Mouse (Mus musculus) heart, postnatal 4 days (tissue): Measurements from ENCODE around the gene Samhd1. TPM values are rescaled to one million over a fixed set of nuclear protein-coding genes. Genes with fewer than 3 reads are reported as not detected.
"Not testable (repeated sequence)": the region's sequence is repeated elsewhere in the genome, so short reads cannot be mapped to it uniquely, and the experiment has no call there.

Source experiments
- DNase-seq: peaks from one replicate; pipeline ENCODE4 v3.0.0; 2021
- total RNA-seq, 2 experiments: library from RNA; stranded (reverse); gene quantifications; 2 replicates each; pipeline ENCODE4 v1.2.3; 2021

Samhd1 gene
- total RNA-seq = 10 to 100 TPM; 21.8 to 22.9 TPM

- peak; percentile 95 for DNase-seq
Observed at GRCm38 (mm10) chr2:157135014-157135413, at the start of gene Samhd1. Gene Samhd1 (minus strand): TSS chr2:157135265.

DNA sequence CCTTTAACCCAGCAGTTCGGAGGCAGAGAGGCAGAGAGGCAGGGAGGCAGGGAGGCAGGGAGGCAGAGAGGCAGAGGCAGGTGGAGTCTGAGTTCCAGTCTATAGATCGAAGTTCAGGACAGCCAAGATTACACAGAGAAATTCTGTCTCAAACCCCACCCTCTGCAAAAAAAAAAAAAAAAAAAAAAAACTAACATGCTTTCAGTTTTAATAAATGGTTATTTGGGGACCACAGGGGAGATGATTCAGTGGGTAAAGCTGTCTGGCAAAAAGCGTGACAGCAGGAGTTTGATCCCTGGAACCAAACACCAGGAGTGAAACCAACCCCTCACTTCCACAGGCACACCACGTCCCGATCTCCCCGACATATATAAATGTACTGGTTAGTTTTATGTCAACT is 43.1 kb upstream of the Samhd1 start:
- no peak for DNase-seq

DNA sequence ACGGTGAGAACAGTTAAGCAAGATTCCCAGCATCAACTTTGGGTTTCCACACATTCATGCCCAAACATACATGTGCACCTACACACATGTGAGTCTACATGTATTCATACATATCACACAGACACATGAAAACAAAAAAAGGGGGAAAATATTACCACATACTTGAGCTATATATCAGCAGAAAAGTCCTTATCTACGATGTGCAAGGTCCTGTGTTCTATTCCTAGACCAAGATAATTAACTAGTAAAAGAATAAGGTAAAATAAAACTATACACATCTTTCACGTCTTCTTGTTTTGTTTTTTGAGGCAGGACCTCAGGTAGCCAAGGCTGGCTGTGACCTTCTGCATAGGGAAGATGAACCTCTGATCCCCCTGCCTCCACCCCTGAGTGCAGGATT is 41.2 kb upstream of the Samhd1 start:
- no peak for DNase-seq

GRCm38 (mm10) chr2:157174416-157174815 is 39.4 kb upstream of the Samhd1 start:
- DNase-seq = no peak

- DNase-seq = no peak
Observed at GRCm38 (mm10) chr2:157173555-157173954, 38.5 kb upstream of the Samhd1 start.

- DNase-seq = no peak
Observed at GRCm38 (mm10) chr2:157172984-157173383, 37.9 kb upstream of the Samhd1 start.

DNA sequence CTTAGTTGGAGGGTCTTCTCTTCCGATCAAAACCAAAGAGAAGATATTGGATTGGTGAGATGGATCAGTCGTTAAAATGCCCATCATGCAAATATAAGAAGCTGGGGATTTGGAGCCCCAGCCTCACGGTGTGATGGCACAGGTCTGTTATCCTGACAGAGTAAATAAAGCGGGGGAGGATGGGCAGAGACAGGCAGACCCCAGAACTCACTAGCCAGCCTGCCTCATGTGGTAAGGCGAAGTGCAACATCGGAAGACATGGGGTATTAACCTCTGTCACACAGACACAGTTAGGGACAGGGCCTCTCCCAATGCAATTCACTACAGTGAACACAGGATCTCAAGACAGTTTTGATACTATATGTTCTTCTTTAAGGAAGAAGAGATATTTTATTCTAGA is 35.6 kb upstream of the Samhd1 start:
- DNase-seq = no peak

DNA sequence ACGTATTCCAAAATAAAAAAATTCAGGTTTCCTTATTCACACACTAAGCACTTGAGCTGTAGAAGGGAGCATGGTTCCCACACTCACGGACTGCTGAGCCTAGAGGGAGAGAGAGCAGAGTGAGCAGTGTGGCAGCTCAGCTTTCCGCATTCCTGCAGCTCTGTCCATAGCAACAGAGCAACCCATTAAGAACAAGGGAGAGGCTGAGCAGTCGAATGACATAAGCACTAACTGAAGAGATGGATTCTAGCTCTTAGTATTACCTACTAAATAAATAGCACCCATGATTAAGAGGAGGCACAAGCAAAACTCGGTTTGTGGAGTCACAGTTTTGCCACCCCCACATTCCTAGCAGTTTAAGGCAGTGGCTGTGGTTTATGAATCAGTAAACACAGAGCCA is 35.1 kb upstream of the Samhd1 start:
- DNase-seq = no peak

GRCm38 (mm10) chr2:157166371-157167080 is 31.5 kb upstream of the Samhd1 start:
- DNase-seq = no peak

GRCm38 (mm10) chr2:157165312-157166224 is 30.5 kb upstream of the Samhd1 start:
- DNase-seq = not testable (repeated sequence)

- no peak for DNase-seq
Observed at GRCm38 (mm10) chr2:157164101-157164500, 29.0 kb upstream of the Samhd1 start.

DNA sequence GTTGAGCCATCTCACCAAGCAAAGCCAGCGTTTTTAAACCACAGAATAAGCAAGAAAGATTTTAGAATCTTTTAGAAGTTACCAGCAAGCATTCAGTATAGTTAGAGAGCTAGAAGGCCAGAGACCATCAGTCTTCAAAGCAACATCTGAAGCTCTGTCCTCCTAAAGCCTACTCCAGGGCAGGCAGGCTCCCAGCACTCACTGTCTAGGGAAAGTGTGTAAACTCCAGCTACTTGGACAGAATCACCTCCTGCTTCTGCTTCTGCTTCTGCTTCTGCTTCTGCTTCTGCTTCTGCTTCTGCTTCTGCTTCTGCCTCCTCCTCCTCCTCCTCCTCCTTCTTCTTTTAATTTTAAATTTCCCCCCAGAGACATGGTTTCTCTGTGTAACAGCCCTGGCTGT is 21.0 kb upstream of the Samhd1 start:
- no peak for DNase-seq

DNA sequence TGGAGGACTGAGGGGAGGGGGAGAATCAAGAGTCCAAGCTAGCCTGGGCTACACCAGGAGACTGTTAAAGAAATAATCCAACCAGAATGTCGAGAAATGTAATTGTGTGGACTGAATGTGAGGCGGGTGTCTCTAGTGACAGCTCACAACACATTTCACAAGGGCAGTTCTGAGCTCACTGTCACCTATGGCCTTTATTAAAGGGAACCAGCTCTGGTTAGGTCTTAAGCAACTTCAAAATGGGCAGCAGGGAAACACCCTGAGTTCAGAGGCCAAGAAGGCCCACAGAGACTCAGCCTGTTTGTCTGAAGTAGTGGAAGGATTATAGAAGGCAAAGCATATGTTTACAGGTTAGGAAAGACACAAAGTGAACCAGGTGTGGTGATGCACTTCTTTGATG is 18.2 kb upstream of the Samhd1 start:
- DNase-seq = no peak

DNA sequence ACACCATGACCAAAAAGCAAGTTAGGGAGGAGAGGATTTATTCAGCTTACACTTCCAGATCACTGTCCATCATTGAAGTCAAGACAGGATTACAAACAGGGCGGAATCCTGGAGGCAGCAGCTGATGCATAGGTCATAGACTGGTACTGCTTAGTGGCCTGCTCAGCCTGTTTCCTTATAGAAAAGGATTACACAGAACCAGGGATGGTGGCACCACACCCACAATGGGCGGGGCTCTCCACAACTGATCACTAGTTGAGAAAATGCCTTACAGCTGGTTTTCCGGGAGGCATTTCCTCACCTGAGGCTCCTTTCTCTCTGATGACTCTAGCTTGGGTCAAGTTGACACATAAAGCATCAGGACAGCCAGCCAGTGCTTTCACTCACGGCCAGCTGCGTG is 13.4 kb upstream of the Samhd1 start:
- no peak for DNase-seq

- DNase-seq = no peak
Observed at GRCm38 (mm10) chr2:157147397-157148020, 12.4 kb upstream of the Samhd1 start.

GRCm38 (mm10) chr2:157145173-157145572 is 10.1 kb upstream of the Samhd1 start:
- DNase-seq = no peak

- no peak for DNase-seq
Observed at GRCm38 (mm10) chr2:157144132-157144531, 9.1 kb upstream of the Samhd1 start.

DNA sequence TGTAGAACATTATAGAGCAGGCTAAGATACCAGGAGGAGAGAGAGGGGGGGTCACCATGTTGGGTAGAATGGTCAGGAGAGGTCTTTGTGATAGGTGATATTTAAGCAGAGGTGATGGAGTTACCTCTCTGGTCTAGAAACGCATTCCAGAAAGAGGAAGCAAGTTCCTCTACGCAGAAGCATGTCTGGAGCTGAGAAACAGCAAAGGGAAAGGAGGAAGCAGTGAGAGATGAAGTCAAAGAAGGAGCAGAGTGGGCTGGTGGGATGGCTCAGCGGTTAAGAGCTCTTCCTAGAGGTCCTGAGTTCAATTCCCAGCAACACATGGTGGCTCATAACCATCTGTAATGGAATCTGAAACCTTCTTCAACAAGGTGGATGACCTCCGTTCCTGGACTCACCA is 6.9 kb upstream of the Samhd1 start:
- DNase-seq = no peak

DNA sequence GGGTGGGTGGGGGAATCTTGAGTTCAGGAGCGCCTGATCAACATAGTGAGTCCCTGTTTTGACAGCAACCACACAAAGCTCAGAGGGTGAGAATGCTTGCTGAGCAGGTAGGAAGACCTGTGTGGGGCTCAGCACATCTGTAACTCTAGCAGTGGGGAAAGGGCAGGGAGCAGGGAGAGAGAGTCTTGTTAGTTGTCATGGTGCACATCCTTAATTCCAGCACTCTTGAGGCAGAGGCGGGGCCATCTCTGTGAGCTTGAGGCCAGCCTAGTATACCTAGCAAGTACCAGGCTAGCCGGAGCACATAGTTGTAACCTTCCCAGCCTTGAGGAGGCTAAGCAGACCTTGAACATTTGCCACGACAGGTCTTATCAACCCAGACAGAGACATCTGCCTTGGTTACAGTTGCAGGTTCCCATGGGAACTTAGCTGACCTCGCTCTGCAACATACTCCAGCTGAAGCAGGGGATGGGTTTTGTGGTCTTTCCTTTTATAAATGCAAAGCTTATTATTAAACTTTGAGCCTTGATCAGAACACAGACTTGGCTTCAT is 4.3 kb upstream of the Samhd1 start:
- DNase-seq = no peak

DNA sequence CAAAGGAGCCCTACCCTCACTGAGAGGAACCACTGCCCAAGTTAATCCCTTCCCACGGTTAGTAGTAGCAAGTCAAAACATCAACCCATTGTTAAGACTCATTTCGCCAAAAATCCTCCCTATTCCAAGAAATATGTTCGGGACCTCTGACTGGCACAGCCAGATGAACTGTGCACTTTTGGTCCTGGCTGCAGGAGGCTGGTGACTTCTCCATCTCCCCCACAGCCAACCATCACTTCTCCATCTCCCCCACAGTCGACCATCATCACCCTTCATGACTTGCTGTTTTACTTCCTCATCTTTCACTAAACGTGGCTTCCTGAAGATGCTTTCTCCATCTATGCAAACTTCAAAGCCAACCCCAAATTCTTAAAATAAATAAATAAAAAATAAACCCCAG is 3.7 kb upstream of the Samhd1 start:
- DNase-seq = no peak

- no peak for DNase-seq
Observed at GRCm38 (mm10) chr2:157137959-157138731, 3.1 kb upstream of the Samhd1 start.

DNA sequence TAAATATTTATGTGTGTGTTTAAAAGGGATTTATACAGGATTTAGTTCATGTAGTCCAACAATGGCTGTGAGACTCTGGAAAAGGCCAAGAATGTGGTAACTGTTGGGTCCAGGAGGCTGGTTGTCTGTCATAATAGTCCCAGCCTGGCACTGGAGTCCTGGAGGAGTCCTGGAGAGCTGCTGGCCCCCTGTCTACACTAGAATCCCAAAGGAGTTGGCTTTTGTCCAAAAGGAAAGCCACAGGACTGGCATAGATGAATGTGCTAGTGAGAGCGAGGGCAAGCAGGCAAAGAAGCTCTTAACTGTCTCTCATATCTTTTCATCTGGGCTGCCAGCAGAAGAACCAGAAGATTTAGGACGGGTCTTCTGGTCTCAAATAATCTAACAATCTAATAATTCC is 1.6 kb upstream of the Samhd1 start:
- DNase-seq = no peak
